Mouse (Mus musculus): ENCODE data around the gene Helt.

Helt gene

GRCm38 (mm10) chr8:46294181-46294892 lies at the start of gene Helt:
TSS of gene Helt (minus strand) at chr8:46294671.
- DNase-seq = no peak

GRCm38 (mm10) chr8:46342272-46342671 lies 47.8 kb upstream of the Helt start:
- DNase-seq = no peak

DNA sequence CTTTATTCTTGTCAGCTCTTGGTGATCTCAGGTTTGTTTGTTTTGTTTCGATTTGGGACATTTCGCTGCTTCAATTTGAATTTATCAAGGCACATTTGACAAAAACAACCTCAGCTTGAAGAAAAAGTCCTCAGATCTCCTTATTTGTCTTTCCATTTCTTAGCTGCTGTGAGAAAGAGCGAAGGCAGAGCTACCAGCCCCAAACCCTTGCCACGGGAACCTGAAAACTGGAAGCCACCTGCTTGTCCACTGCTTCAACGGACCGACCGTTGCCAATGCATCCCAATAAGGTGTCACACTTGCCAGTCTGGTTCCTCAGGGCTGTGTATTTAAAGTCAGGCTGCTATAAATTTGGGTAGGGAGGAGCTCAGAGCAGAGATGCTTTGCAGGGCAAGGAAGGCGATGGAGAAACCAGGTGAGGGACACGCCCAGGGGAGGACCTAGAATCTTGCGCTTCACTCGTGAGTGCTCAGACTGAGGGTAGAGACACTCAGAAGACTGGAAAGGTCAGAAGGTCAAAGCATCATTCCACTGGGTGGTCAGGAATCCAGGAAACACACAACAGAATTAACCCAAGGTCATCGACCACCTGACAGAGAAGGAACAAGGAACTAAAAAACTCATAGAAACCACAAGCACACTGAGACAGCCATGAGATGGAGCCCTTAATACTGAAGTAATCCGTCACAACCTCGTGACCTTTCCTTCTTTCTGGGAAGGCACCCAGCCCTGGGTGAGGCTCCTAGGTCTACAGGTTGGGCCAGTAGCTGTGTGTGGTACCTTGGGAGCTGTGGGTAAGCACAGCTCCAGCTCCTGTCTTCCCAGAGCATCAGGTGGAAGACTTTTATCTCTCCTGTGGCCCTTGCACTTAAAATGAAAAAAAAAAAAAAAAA lies 46.2 kb upstream of the Helt start:
- DNase-seq = no peak

DNA sequence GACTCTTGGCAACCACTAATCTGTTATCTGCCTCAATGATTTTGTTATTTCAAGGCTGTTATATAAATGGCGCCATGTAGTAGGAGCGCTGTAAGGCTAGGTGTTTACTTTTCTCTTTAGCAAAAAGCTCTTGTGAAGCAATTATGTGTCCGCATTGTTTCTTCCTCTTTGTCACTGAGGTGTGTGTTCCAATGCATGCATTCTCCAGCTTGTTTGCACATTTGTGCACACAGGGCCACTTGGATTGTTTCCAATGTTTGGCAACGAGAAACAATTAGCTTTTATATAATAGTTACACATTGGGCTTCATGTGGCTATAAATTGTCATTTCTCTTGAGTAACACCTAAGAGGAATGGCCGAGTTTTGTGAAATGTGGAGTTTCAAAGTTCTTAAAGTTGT lies 44.8 kb upstream of the Helt start:
- no peak for DNase-seq

DNA sequence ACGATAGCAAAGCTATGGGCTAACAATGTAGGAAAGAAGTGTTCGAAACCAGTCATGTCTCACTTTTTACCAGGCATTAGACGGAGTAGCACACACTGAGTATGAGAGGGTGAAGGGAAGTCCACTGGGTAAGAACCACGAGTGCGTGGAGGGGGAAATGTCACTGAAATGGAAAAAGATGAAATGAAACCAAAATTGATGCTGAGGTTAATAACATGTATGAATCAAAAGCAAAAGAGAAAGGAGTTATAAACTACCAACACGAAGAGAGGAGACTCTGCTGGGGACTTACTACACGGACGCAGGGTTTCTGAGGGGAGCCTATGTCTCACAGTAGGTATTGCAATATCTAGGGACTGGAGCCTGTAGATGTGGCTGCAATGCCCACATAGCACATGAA lies 41.9 kb upstream of the Helt start:
- DNase-seq = no peak

DNA sequence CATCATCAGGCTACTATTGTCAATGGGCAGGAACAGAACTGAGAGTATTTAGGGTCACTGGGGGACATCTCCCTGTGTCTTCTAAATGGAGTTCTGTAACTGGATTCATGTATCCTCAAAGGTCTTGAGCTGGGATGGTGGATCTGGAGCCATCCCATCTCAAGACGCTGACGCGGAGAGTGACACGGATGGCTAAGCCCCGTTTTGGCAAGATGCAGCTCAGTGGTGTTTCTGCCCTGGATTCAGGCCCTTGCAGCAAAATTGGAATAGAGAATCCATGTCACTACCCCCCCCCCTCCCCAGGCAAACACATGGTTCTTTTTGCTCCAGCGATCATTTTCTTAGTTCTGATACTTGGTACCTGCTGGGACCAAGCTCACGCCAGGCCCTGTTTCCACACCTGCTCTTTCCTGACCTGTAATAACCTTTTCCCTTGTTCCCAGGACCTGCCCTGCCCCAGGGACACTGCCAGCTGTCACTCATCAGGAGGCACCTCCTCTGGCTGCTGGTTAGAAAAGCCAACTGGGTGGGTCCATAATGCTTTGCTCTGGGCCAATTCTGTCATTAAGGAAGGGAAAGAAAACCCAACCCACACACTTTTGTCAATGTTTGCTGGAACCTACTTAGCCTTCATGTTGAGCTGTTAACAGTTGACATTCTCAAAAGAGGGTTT lies 38.1 kb upstream of the Helt start:
- DNase-seq = no peak

DNA sequence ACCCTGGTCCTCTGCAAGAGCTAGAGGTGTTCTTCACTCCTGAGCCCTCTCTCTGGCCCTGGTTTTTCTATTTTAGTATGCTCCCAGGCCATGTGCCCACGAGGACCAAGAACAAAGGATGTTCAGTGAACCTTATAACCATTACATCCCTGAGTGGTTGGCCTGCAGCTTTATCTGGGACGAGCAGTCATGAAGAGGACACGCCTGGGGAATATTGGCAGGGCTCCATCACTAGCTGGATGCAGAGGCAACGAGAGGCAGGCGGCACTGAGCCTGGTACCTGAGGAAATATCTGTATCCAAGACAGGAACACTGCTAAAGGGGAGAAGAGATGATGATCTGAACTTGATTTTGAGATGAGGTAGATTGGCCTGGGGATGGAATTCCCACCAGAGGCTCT lies 37.3 kb upstream of the Helt start:
- DNase-seq = no peak

DNA sequence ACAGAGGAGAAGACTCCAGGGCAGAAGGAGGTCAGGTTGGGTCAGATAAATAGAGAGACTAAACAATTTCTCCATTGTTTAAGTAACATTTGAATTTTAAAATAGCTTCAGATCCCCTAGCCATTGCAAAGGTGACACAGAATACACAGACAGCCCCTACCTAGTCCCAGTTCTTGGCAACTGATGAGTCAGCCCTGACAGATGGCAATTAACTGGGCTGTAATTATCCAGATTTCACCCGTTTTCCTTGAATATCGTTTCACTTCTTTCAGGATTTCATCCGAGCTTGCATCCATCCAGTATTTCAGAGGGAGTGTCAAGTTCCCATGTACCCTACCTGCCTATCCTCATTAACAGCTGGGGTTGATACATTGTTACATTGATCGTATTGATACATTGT lies 34.9 kb upstream of the Helt start:
- DNase-seq = no peak

- no peak for DNase-seq
These were observed 32.8 kb upstream of the Helt start for GRCm38 (mm10) chr8:46327284-46327683.

DNA sequence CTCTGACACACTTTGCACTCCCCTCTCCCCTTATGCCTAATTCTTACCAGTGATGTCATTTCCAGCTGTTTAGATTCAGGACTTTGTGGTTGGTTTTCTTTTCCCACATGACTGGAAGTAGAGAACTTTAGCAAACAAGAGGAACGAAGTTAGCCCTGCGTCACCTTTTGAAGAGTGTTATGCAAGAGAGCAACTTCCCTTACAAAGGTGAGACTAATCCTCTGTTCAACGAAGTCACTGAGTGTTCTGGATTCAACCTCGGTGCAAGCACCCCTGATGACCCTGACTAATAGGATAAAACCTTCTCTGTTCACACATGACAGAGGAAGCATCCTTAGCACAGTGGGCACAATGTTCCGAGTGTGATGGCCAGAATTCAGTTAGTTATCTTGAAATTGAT lies 32.2 kb upstream of the Helt start:
- no peak for DNase-seq

GRCm38 (mm10) chr8:46324676-46325075 lies 30.2 kb upstream of the Helt start:
- no peak for DNase-seq

- DNase-seq = no peak
These were observed 29.3 kb upstream of the Helt start for GRCm38 (mm10) chr8:46323672-46324191.

DNA sequence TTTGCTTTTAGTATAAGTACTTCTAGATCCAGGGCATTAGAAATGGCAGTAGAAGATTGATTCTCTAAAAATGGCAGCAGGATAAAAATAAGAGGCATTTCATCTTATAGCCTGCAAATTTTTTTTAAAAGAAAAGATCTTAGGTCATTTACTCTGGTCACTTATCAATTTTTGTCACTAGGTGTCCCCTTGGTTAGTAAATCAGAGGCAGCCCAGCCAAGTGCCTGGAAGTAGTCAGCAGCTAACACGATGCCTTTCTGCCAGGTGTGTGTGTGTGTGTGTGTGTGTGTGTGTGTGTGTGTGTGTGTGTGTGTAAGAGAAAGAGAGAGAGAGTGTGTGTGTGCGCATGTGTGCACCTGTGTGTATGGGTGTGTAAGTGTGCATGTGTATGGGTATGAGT lies 28.4 kb upstream of the Helt start:
- no peak for DNase-seq

DNA sequence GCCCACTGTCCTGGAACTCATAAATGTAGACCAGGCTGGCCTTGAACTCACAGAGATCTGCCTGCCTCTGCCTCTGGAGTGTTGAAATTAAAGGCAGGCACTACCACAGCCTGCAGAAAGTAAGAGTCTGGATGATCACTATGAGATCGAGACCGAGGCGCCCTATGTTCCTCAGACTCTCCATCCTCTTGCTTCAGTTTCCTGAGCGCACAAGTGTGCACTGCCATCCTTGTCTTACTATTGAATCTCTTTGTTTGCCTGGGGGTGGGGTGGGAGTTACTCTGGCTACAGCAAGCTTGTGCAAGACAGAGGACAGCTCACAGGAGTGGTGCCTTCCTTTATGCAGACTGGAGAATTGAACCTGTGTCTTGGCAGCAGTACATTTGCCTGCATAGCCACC lies 27.9 kb upstream of the Helt start:
- DNase-seq = no peak

DNA sequence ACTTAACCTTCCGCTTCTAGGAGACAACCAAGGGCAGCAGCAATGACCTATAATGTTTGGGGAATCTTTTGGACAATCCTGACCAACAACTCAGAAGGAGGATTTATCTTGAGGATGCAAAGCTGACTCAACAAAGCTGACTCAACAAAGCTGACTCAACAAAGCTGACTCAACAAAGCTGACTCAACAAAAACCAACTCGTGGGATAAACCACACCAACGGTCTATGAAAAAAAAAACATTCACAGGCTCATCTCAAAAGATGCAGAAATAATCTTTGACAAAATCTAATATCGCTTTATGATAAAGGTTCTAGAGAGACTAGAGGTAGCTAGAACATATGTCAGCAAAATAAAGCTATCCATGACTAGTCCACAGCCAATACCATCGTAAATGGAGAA lies 24.3 kb upstream of the Helt start:
- no peak for DNase-seq

DNA sequence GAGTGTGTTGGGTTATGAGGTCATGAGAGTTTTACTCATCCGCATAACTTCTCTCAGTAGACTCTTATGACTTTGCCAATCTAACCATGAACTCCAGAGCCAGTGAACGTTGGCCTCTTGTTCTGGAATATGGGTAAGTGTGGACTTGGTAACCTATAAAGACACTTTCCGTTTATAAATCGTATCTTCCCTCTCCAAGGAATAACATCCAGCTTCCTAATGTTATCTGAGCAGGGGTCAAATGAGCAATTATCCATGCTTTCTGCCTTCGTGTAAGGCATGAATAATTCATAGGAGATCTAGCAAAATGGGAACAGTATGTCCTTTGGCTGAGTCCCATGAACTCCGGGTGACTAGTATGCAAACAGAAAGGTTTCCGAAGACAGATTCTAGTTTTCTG lies 22.7 kb upstream of the Helt start:
- DNase-seq = no peak

DNA sequence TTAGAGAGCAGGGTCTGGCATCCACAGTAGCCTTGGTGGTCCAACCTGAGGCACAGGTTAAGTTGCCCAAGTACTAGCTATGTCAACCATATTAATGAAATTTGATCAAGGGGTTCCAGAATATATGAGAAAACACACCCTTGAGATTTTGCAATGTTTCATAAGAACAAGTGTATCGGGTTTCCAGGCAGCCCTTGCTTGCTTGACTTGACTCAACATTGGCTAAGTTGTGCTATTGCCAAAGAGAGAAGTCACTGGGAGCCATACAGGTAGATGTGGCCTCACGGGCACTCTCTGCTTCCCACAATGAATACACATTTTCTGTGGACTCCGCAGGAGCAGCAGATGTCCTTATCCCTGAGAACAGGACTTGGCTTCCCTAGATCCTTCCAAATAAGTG lies 19.3 kb upstream of the Helt start:
- DNase-seq = no peak

DNA sequence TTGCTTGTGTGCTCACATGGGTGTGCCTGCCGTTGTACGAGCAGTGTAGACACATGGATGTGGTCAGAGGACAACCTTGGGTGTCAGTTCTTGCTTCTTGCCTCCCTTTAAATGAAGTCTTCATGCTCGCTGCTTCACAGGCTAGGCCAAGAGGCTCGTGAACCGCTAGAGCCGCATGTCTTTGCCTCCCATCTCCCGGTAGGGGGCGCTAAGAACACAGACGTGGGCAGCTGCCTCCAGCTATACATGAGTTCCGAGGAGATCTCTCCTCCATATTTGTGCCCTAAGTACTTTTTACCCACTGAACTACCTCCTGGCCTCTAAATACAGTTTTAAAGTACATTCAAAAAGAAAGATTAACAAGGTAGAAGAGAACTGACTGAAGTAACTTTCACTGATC lies 16.7 kb upstream of the Helt start:
- DNase-seq = peak; percentile 42

DNA sequence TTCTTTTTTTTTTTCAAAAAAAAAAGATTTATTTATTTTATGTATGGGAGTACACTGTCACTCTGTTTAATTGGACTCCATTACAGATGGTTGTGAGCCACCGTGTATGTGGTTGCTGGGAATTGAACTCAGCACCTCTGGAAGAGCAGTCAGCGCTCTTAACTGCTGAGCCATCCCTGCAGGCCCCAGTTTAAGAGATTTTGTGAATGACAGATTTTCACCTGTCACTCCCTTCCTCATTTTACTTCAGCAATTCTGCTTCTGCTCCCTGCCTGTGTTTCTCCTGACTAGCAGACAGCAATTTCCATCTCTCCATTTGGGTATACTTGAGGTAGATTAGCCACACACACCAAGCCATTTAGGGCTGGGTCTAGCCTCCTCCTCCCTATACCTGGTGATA lies 13.7 kb upstream of the Helt start:
- DNase-seq = no peak

GRCm38 (mm10) chr8:46305733-46306349 lies 11.4 kb upstream of the Helt start:
- no peak for DNase-seq

DNA sequence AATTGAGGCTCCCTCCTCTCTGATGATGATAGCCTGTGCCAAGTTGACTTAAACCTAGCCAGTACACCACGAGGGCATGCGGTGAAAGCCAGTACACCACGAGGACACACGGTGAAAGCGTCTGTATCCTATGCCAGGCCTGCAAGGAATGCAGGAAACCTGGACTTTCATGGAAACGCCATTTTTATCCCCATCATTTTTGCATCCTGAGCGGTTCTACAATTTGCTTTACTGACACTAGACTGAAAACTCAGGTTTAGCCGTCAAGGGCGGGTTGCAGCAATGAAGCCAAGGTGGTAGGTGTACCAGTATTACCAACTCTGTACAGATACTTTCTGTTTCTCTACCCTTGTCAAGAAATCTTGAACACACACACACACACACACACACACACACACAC lies 7.7 kb upstream of the Helt start:
- DNase-seq = no peak

GRCm38 (mm10) chr8:46298847-46299246 lies 4.4 kb upstream of the Helt start:
- no peak for DNase-seq

- no peak for DNase-seq
These were observed 2.1 kb upstream of the Helt start for GRCm38 (mm10) chr8:46296551-46296950.
